Mouse (Mus musculus) myocyte (in vitro differentiated cells): ENCODE data around the gene Hs3st4.

Experiments used
- MYOD1 ChIP-seq, 3 experiments: IDR thresholded peaks; one replicate each; pipeline ENCODE4 v1.6.1; 2011; ENCODE audit warnings: control low read depth in 2 of 3, low read depth in 2 of 3, mild to moderate bottlenecking in 2 of 3, moderate library complexity in 1 of 3; ENCODE audit not compliant: insufficient read length in 2 of 3, control insufficient read depth in 1 of 3
- POLR2A ChIP-seq: IDR thresholded peaks from one replicate; pipeline ENCODE4 v1.6.1; 2011; ENCODE audit warnings: low read depth, mild to moderate bottlenecking, control low read depth, moderate library complexity; ENCODE audit not compliant: insufficient read length
- REST ChIP-seq: IDR thresholded peaks from one replicate; pipeline ENCODE4 v1.6.1; 2011; ENCODE audit warnings: mild to moderate bottlenecking, control low read depth, moderate library complexity; ENCODE audit not compliant: insufficient read depth, insufficient read length
- TCF3 ChIP-seq: IDR thresholded peaks from one replicate; pipeline ENCODE4 v1.6.1; 2011; ENCODE audit warnings: low read depth, control low read depth; ENCODE audit not compliant: insufficient read length
- USF1 ChIP-seq: IDR thresholded peaks from one replicate; pipeline ENCODE4 v1.6.1; 2011; ENCODE audit warnings: low read depth, mild to moderate bottlenecking, control low read depth, moderate library complexity

DNA sequence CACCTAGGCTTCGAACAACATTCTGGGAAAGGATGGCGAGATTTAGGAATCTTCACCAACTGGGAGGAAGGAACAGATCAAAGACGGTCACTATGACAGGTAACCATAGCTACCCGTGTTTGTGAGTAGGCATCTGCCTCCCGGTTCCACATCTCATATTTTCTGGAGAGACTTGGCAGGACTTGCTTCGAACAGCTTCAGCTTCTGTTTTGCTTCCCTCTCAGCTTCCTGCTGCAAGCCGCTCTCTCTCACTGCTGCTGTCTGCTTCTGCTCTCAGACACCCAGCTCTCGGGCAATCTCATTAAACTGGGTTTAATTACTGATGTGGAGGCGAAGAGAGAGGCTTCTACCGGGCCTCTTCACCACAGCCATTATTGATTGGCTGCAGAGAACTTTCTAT, 237.9 kb downstream of the Hs3st4 start:
- TF ChIP-seq POLR2A (no peak), USF1 (no peak), REST (no peak), MYOD1 (IDR thresholded peaks at IDR 0.05; ENCODE audit: control insufficient read depth in 1 of 3, insufficient read length in 2 of 3, low read depth in 2 of 3) (no peak), TCF3 (no peak)
